Mouse (Mus musculus) C2C12 (cell line): ENCODE results near the gene Kazald1.

ENCODE experiments used
- CEBPB ChIP-seq: IDR thresholded peaks from one replicate; pipeline ENCODE4 v1.6.1; 2011; ENCODE audit warnings: low read depth, mild to moderate bottlenecking, control low read depth, moderate library complexity
- CTCF ChIP-seq: IDR thresholded peaks from one replicate; pipeline ENCODE4 v1.5.1; 2011; ENCODE audit not compliant: control insufficient read depth, insufficient read depth, insufficient read length
- MAX ChIP-seq: IDR thresholded peaks from one replicate; pipeline ENCODE4 v1.6.1; 2011; ENCODE audit warnings: mild to moderate bottlenecking, control low read depth
- MYOG ChIP-seq: IDR thresholded peaks from one replicate; pipeline ENCODE4 v1.6.1; 2011; ENCODE audit not compliant: control insufficient read depth, insufficient read length; ENCODE audit errors: extremely low read depth
- USF1 ChIP-seq: IDR thresholded peaks from one replicate; pipeline ENCODE4 v1.6.1; 2011; ENCODE audit warnings: low read depth, mild to moderate bottlenecking, control low read depth, moderate library complexity

DNA sequence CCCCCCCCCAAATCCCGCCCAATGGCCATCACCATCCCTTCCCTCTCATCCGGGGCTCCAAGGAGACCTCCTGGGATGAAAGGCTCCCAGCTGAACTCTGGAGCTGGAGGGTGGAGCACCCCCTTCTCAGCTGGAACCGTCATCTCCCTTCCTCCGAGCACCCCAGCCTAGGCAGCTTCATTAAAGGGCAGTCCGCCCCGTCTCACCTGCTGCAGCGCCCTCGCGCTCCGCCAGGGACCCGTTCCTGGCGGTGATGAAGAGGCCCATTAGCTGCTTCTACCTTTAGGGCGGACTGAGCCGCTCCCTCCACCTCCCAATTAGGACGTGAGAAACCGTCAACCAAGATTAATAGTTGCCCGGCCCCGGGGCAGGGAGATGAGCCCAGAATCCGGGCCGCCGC, 9.8 kb upstream of the Kazald1 start:
- TF ChIP-seq CEBPB, result no peak
- TF ChIP-seq CTCF, result no peak
- TF ChIP-seq MAX, result no peak
- no peak for TF ChIP-seq USF1
- no peak for TF ChIP-seq MYOG
